ENCODE assay signal across 18 mouse cellular contexts in the genomic region with DNA sequence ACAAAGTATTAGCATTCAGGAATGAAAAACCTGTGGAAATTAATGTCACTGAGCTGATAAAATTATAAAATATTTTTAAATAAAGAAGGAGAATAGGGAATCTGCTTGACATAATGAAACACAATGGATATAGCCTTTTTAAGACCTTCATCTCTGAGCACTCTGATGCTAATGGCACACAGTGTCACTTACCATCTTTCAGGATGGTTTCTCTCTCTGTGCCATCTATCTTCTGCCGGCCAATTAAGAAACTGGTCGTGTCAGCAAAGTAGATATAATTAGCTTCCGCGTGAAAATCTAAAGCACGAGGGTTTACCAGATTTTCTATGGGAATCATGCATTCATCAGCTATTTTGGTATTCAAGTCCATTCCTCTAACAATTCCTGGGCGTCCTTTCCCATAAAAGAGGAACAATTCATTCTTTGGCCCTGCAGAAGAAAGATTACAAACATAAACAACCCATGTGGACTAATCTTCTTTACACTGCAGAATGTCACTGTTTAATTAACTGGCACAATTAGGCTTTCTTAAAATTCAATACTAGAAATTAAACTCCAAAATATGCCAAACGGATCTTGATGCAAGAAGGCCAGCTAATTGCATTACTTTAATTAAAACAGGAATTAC.
DNase-seq lines count a peak whose midpoint lies in the region; ATAC-seq lines count a peak whose summit lies in the region.
"Had no signal": no experiment of that assay in that cellular context is flagged by ENCODE, and none has a peak within 500 bp of the region (broad histone marks: within the 10 kb centered on the region; RNA-seq: fewer than 3 reads in every experiment).

No protein-coding gene starts in this region.

- no peak overlapping the region for H3K4me2 ChIP-seq in hindbrain, embryonic 11.5 days (replicated peaks; ENCODE audit: low read depth, low read length)
- H3K4me2 ChIP-seq in hindbrain, embryonic 16.5 days (ENCODE audit: low read length) = no peak overlapping the region
- no peak overlapping the region for H3K4me2 ChIP-seq in forebrain, embryonic 15.5 days (replicated peaks)
- H3K4me2 ChIP-seq in midbrain, embryonic 16.5 days (ENCODE audit: low read length) = no peak overlapping the region

- no peak overlapping the region for H3K27ac ChIP-seq in hindbrain, embryonic 11.5 days (ENCODE audit: low read depth, low read length)
- H3K27ac ChIP-seq in hindbrain, embryonic 16.5 days (ENCODE audit: low read depth, low read length) = no peak overlapping the region
- no peak overlapping the region for H3K27ac ChIP-seq in forebrain, embryonic 15.5 days (replicated peaks)
- H3K27ac ChIP-seq in midbrain, embryonic 16.5 days (ENCODE audit: low read length) = no peak overlapping the region
- H3K27ac ChIP-seq: macrophage; stomach, postnatal 0 days had no signal

- DNase-seq in hindbrain, embryonic 11.5 days (ENCODE audit: low spot score) = peak; percentile 2
- DNase-seq in Muller cell, postnatal 12 days (ENCODE audit: inconsistent ontology term) = peak; percentile 62
- no peak for DNase-seq in lung, postnatal 14 days
- no peak for DNase-seq in cerebellum, postnatal 4 days (ENCODE audit: low spot score in 2 of 2)
- DNase-seq: adrenal gland, adult 2 months; cerebellum, adult 11-12 months; cerebellum, postnatal 10 days; kidney, adult 2 months; kidney, postnatal 10 days; layer of hippocampus, postnatal 36 days; right cerebral cortex, postnatal 14 days; thymus, adult 2 months; thymus, postnatal 4 days had no signal

- H3K9me3 ChIP-seq in hindbrain, embryonic 11.5 days (ENCODE audit: control insufficient read depth, low read length) = no peaks in the 10 kb centered on the region
- H3K9me3 ChIP-seq in hindbrain, embryonic 16.5 days (ENCODE audit: control insufficient read depth, low read length) = no peaks in the 10 kb centered on the region
- H3K9me3 ChIP-seq in forebrain, embryonic 15.5 days = no peaks in the 10 kb centered on the region
- no peaks in the 10 kb centered on the region for H3K9me3 ChIP-seq in midbrain, embryonic 16.5 days (replicated peaks; ENCODE audit: control insufficient read depth, low read length, poor library complexity, severe bottlenecking)

- H3K4me3 ChIP-seq in hindbrain, embryonic 11.5 days (ENCODE audit: low read depth, low read length) = no peak overlapping the region
- H3K4me3 ChIP-seq in hindbrain, embryonic 16.5 days (ENCODE audit: low read length) = no peak overlapping the region
- no peak overlapping the region for H3K4me3 ChIP-seq in forebrain, embryonic 15.5 days
- no peak overlapping the region for H3K4me3 ChIP-seq in midbrain, embryonic 16.5 days (ENCODE audit: low read depth, low read length)

- peak; percentile 35; the same call in 1 of the 2 replicates for ATAC-seq in hindbrain, embryonic 11.5 days (ENCODE audit: low FRiP score)
- ATAC-seq in hindbrain, embryonic 16.5 days = no peak
- ATAC-seq in forebrain, embryonic 15.5 days (replicated peaks) = peak; percentile 82
- ATAC-seq in midbrain, embryonic 16.5 days = peak; percentile 58

- no peak overlapping the region for H3K9ac ChIP-seq in hindbrain, embryonic 11.5 days (ENCODE audit: low read depth, low read length)
- H3K9ac ChIP-seq in hindbrain, embryonic 16.5 days (ENCODE audit: low read depth, low read length) = no peak overlapping the region
- H3K9ac ChIP-seq in forebrain, embryonic 15.5 days (replicated peaks) = no peak overlapping the region
- no peak overlapping the region for H3K9ac ChIP-seq in midbrain, embryonic 16.5 days (ENCODE audit: low read depth, low read length)

- no peaks in the 10 kb centered on the region for H3K36me3 ChIP-seq in hindbrain, embryonic 11.5 days (ENCODE audit: control insufficient read depth, insufficient read depth, low read length)
- no peaks in the 10 kb centered on the region for H3K36me3 ChIP-seq in hindbrain, embryonic 16.5 days (ENCODE audit: control insufficient read depth, insufficient read depth, low read length)
- H3K36me3 ChIP-seq in forebrain, embryonic 15.5 days = no peaks in the 10 kb centered on the region
- no peaks in the 10 kb centered on the region for H3K36me3 ChIP-seq in midbrain, embryonic 16.5 days (ENCODE audit: control insufficient read depth, insufficient read depth, low read length)

- 48% methylated on average over 7 of the region's 7 CpGs for WGBS in hindbrain, embryonic 11.5 days
- 24% methylated on average over 7 of the region's 7 CpGs for WGBS in hindbrain, embryonic 16.5 days
- 5% methylated on average over 7 of the region's 7 CpGs for WGBS in forebrain, embryonic 15.5 days
- WGBS in midbrain, embryonic 16.5 days = 20% methylated on average over 7 of the region's 7 CpGs

- H3K27me3 ChIP-seq in hindbrain, embryonic 11.5 days (ENCODE audit: control insufficient read depth, insufficient read depth, low read length) = no peaks in the 10 kb centered on the region
- no peaks in the 10 kb centered on the region for H3K27me3 ChIP-seq in hindbrain, embryonic 16.5 days (replicated peaks; ENCODE audit: control insufficient read depth, insufficient read depth, low read length)
- H3K27me3 ChIP-seq in forebrain, embryonic 15.5 days = no peaks in the 10 kb centered on the region
- no peaks in the 10 kb centered on the region for H3K27me3 ChIP-seq in midbrain, embryonic 16.5 days (ENCODE audit: control insufficient read depth, insufficient read depth, low read depth, low read length)

- H3K4me1 ChIP-seq in hindbrain, embryonic 11.5 days (replicated peaks; ENCODE audit: control insufficient read depth, insufficient read depth, low read length) = no peaks in the 10 kb centered on the region
- H3K4me1 ChIP-seq in hindbrain, embryonic 16.5 days (ENCODE audit: control insufficient read depth, insufficient read depth, low read depth, low read length) = no peaks in the 10 kb centered on the region
- peaks cover 5% of the 10 kb centered on the region; the same call in 1 of the 2 replicates for H3K4me1 ChIP-seq in forebrain, embryonic 15.5 days
- H3K4me1 ChIP-seq in midbrain, embryonic 16.5 days (ENCODE audit: control insufficient read depth, insufficient read depth, low read length) = 0 out of 2 replicates have a peak, but pooled peaks cover 2% of the 10 kb centered on the region

Comparison
In these comparisons a context has a peak if more than half of its experiments do, and no peak if none do; other contexts are left out.
1. DNase-seq: peak in hindbrain, embryonic 11.5 days (single experiment) and Muller cell, postnatal 12 days (single experiment); none in lung, postnatal 14 days (single experiment) and cerebellum, postnatal 4 days (0 of 2).